Mouse (Mus musculus): ENCODE measurements at regions not wholly inside any gene's neighbourhood (a gene's known extent, or its start where the extent isn't known, plus 50 kb on each side); places are given as distances from the start of the nearest gene placed in this dataset.

DNA sequence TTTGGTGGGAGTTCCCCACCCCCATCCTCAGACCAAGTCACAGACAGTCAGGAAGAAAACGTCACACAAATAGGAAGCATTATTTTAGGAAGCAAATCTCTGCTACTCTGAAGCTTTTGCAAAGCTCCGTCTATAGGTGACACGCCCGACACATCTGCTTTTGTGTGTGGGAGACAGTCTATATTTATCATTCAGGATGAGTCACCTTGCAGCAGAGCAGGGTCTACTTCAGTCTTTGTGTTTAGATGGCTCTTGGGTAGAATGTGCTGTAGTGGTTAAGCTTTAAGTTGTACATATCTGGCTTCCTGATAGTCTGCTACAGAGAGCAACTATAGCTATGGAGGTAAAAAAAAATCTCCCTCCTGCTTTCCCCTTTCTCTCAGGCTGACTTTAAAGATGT is 415.8 kb upstream of the Prickle1 start:
- 27% methylated on average over 4 of the region's 4 CpGs for WGBS
- Histone ChIP-seq H3K27ac (ENCODE audit: poor library complexity, severe bottlenecking) (no peak overlapping the region), H3K4me2 (no peak overlapping the region), H3K4me1 (replicated peaks) (peaks cover 20% of the 10 kb centered on the region), H3K9me3 (replicated peaks) (no peaks in the 10 kb centered on the region), H3K4me3 (no peak overlapping the region), H3K9ac (no peak overlapping the region; the same call in 1 of the 2 replicates), H3K27me3 (replicated peaks) (no peaks in the 10 kb centered on the region), H3K36me3 (no peaks in the 10 kb centered on the region)
- ATAC-seq (ENCODE audit: insufficient number of reproducible peaks, low FRiP score) = no peak

DNA sequence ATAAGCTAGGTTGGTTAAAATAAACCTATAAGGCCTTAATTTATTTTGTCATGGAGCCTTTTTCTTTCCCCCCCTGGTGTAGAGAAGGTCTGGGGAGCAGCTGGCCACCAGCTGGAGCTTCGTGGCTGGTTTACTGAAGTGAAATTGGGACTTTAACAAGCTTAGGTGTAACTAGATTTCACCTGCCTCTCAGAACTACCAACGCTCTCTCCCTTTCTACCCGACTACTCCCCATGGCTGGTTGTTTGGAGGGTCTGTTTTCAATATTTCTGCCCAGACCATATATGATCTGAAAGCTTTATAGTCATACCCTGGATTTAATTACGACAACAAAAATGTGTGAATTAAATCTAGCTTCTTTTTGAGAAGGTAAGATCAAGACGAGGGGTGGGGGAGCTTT is 410.4 kb upstream of the Prickle1 start:
- H3K4me3 ChIP-seq = no peak overlapping the region
- H3K27me3 ChIP-seq (replicated peaks) = no peaks in the 10 kb centered on the region
- H3K9me3 ChIP-seq (replicated peaks) = no peaks in the 10 kb centered on the region
- no peak overlapping the region for H3K27ac ChIP-seq (ENCODE audit: poor library complexity, severe bottlenecking)
- H3K4me1 ChIP-seq (replicated peaks) = peaks cover 15% of the 10 kb centered on the region
- H3K36me3 ChIP-seq = no peaks in the 10 kb centered on the region
- no peak for ATAC-seq (ENCODE audit: insufficient number of reproducible peaks, low FRiP score)
- no peak overlapping the region for H3K9ac ChIP-seq
- H3K4me2 ChIP-seq = no peak overlapping the region
- 62% methylated on average over 5 of the region's 5 CpGs for WGBS

DNA sequence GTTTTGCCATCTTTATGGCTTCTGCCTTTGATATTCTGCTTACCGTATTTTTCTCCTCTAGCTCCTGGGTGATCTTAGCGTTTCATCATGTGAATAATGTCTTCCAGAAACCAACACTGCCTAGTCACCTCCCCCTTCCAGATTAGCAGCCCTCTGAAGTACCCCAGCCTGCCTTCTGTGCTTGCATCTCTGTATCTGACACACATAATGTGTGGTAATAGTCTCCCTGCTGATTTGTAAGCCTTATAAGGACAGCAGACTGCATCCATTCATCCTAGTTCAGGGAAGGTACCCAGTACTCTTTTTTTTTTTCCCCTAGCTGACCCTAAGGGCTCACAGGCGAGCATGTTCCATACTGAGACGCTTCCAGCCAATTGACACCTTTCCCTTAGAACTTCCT is 409.2 kb upstream of the Prickle1 start:
- no peak overlapping the region for H3K27ac ChIP-seq (ENCODE audit: poor library complexity, severe bottlenecking)
- H3K4me2 ChIP-seq = no peak overlapping the region
- ATAC-seq (ENCODE audit: insufficient number of reproducible peaks, low FRiP score) = no peak

DNA sequence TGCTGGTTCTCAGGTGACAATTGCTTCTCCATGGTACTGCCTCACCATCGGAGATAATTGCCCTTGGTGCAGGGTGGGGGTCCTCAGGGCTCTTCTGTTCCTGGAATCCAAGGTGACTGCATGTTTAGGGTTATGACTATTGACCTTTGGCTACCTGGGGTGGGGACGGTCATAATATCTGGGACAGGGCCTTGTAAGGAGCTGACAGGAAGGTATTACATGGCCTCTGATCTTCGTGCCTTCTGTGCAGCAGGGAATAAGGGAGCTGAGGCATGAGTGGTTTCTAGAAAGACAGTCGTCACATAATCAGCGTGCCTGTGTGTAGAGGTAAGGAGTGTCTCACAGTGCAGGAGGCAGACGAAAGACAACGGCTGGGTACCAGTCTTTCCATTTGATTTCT is 407.5 kb upstream of the Prickle1 start:
- ATAC-seq (ENCODE audit: insufficient number of reproducible peaks, low FRiP score) = no peak
- no peak overlapping the region for H3K4me3 ChIP-seq
- H3K27me3 ChIP-seq (replicated peaks) = no peaks in the 10 kb centered on the region
- no peaks in the 10 kb centered on the region for H3K9me3 ChIP-seq (replicated peaks)
- no peak overlapping the region for H3K9ac ChIP-seq
- H3K27ac ChIP-seq (ENCODE audit: poor library complexity, severe bottlenecking) = no peak overlapping the region
- no peaks in the 10 kb centered on the region for H3K36me3 ChIP-seq
- H3K4me1 ChIP-seq (replicated peaks) = peaks cover 19% of the 10 kb centered on the region
- no peak overlapping the region for H3K4me2 ChIP-seq
- WGBS = 66% methylated on average over 7 of the region's 7 CpGs

More for the DNA sequence above, 409.2 kb upstream of the Prickle1 start:
- Histone ChIP-seq H3K36me3 (no peaks in the 10 kb centered on the region), H3K27me3 (replicated peaks) (no peaks in the 10 kb centered on the region), H3K4me1 (replicated peaks) (peaks cover 15% of the 10 kb centered on the region), H3K9me3 (replicated peaks) (no peaks in the 10 kb centered on the region), H3K9ac (no peak overlapping the region), H3K4me3 (no peak overlapping the region)
- 21% methylated on average over 4 of the region's 4 CpGs for WGBS

- Histone ChIP-seq H3K4me1 (replicated peaks) (peaks cover 10% of the 10 kb centered on the region), H3K27me3 (replicated peaks) (no peaks in the 10 kb centered on the region), H3K9me3 (replicated peaks) (no peaks in the 10 kb centered on the region), H3K9ac (no peak overlapping the region), H3K36me3 (no peaks in the 10 kb centered on the region), H3K27ac (ENCODE audit: poor library complexity, severe bottlenecking) (no peak overlapping the region), H3K4me3 (no peak overlapping the region), H3K4me2 (no peak overlapping the region)
- WGBS = 59% methylated on average over 4 of the region's 4 CpGs
- no peak for ATAC-seq (ENCODE audit: insufficient number of reproducible peaks, low FRiP score)
Measured at GRCm38 (mm10) chr15:93994542-93994941, 398.9 kb upstream of the Prickle1 start.

DNA sequence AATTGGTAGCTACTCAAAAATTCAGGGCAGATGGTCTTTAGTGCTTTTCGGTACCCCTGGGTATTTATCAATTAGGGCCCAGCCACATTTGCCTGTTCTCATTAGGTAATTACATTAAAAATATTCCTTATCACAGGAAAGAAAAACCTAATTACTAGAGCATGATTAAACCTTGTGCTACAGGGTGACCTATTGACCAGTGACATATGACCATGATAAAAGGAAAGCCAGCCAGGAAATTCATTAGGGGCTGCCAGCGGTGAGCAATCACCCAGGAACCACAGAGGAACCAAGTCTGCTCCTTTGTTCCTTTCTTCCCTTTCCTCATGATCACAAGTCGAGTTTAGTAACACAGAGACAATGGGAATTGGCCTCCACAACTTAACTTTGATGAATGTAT is 394.4 kb upstream of the Prickle1 start:
- Histone ChIP-seq H3K4me3 (no peak overlapping the region), H3K27me3 (replicated peaks) (no peaks in the 10 kb centered on the region), H3K9me3 (replicated peaks) (no peaks in the 10 kb centered on the region), H3K4me2 (no peak overlapping the region), H3K4me1 (replicated peaks) (no peaks in the 10 kb centered on the region), H3K36me3 (no peaks in the 10 kb centered on the region), H3K27ac (ENCODE audit: poor library complexity, severe bottlenecking) (no peak overlapping the region), H3K9ac (no peak overlapping the region)
- WGBS = 55% methylated on average over 3 of the region's 3 CpGs
- ATAC-seq (ENCODE audit: insufficient number of reproducible peaks, low FRiP score) = no peak

DNA sequence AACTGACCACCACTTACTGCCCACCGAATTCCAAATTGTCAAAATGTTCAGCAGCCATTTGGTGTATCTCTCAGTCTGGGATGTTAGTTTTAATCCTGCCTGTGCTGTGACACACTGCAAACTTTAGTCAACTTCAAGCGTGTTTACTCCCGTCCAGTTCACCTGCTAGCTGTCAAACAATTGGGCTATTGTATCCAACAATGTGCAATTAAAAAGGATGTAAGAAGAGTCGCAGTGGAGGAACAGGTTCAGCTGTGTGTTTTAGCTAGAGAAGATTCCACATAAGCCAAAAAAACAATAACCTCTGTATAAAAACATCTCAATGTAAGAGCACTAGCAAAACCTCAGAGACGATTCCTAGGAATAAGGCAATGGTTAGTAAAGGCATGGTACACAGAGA is 392.7 kb upstream of the Prickle1 start:
- no peak overlapping the region for H3K27ac ChIP-seq (ENCODE audit: poor library complexity, severe bottlenecking)
- no peak overlapping the region for H3K4me3 ChIP-seq
- H3K9me3 ChIP-seq (replicated peaks) = no peaks in the 10 kb centered on the region
- no peaks in the 10 kb centered on the region for H3K4me1 ChIP-seq (replicated peaks)
- H3K9ac ChIP-seq = no peak overlapping the region
- no peaks in the 10 kb centered on the region for H3K36me3 ChIP-seq
- no peak for ATAC-seq (ENCODE audit: insufficient number of reproducible peaks, low FRiP score)
- H3K4me2 ChIP-seq = no peak overlapping the region
- H3K27me3 ChIP-seq (replicated peaks) = no peaks in the 10 kb centered on the region
- WGBS = 74% methylated on average over 5 of the region's 5 CpGs

GRCm38 (mm10) chr15:93986631-93987429 is 391.1 kb upstream of the Prickle1 start:
- Histone ChIP-seq H3K4me2 (no peak overlapping the region), H3K9ac (no peak overlapping the region), H3K4me3 (no peak overlapping the region), H3K9me3 (replicated peaks) (peaks cover 3% of the 10 kb centered on the region; the same call in 1 of the 2 replicates), H3K36me3 (no peaks in the 10 kb centered on the region), H3K27ac (ENCODE audit: poor library complexity, severe bottlenecking) (no peak overlapping the region), H3K27me3 (replicated peaks) (no peaks in the 10 kb centered on the region), H3K4me1 (replicated peaks) (peaks cover 3% of the 10 kb centered on the region; the same call in 1 of the 2 replicates)
- ATAC-seq (ENCODE audit: insufficient number of reproducible peaks, low FRiP score) = no peak
- 82% methylated on average over 6 of the region's 6 CpGs for WGBS

DNA sequence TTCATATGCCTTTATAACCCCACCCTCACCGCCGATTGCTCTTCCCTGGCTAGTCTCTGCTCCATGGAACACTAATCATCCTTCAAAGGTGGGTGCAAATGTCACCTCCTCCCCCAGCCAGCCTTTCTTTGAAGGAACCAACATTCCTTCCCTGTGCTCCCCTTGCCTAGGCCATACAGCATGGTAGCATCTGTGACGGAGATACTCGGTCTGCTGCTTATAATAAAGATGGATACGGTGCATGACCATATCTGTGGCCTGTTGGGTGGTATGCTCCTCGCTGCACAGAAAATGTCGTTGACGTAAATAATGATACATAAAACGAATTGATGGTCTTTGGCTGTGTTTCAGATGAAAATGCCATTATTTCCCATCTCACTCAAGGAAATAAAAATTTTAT is 386.4 kb upstream of the Prickle1 start:
- Histone ChIP-seq H3K9me3 (replicated peaks) (peaks cover 3% of the 10 kb centered on the region; the same call in 1 of the 2 replicates), H3K27ac (ENCODE audit: poor library complexity, severe bottlenecking) (no peak overlapping the region), H3K4me1 (replicated peaks) (peaks cover 5% of the 10 kb centered on the region; the same call in 1 of the 2 replicates), H3K36me3 (no peaks in the 10 kb centered on the region), H3K9ac (no peak overlapping the region), H3K27me3 (replicated peaks) (no peaks in the 10 kb centered on the region), H3K4me2 (no peak overlapping the region), H3K4me3 (no peak overlapping the region)
- no peak for ATAC-seq (ENCODE audit: insufficient number of reproducible peaks, low FRiP score)
- WGBS = 84% methylated on average over 9 of the region's 9 CpGs

GRCm38 (mm10) chr15:93977494-93977893 is 381.8 kb upstream of the Prickle1 start:
- Histone ChIP-seq H3K4me1 (replicated peaks) (peaks cover 8% of the 10 kb centered on the region), H3K27ac (ENCODE audit: poor library complexity, severe bottlenecking) (no peak overlapping the region), H3K9ac (no peak overlapping the region), H3K27me3 (replicated peaks) (no peaks in the 10 kb centered on the region), H3K36me3 (no peaks in the 10 kb centered on the region), H3K4me2 (no peak overlapping the region), H3K9me3 (replicated peaks) (no peaks in the 10 kb centered on the region), H3K4me3 (no peak overlapping the region)
- WGBS = 46% methylated on average over 5 of the region's 5 CpGs
- ATAC-seq (ENCODE audit: insufficient number of reproducible peaks, low FRiP score) = peak; percentile 85; the same call in 1 of the 2 replicates

- Histone ChIP-seq H3K9me3 (replicated peaks) (no peaks in the 10 kb centered on the region), H3K4me2 (no peak overlapping the region), H3K9ac (no peak overlapping the region), H3K27ac (ENCODE audit: poor library complexity, severe bottlenecking) (no peak overlapping the region), H3K36me3 (no peaks in the 10 kb centered on the region), H3K4me1 (replicated peaks) (peaks cover 6% of the 10 kb centered on the region; the same call in 1 of the 2 replicates), H3K27me3 (replicated peaks) (no peaks in the 10 kb centered on the region), H3K4me3 (no peak overlapping the region)
- 16% methylated on average over 7 of the region's 7 CpGs for WGBS
- ATAC-seq (ENCODE audit: insufficient number of reproducible peaks, low FRiP score) = no peak
Measured at GRCm38 (mm10) chr15:93974727-93975126, 379.0 kb upstream of the Prickle1 start.

- Histone ChIP-seq H3K36me3 (no peaks in the 10 kb centered on the region), H3K27me3 (replicated peaks) (no peaks in the 10 kb centered on the region), H3K4me2 (no peak overlapping the region), H3K4me3 (no peak overlapping the region), H3K27ac (ENCODE audit: poor library complexity, severe bottlenecking) (no peak overlapping the region), H3K9me3 (replicated peaks) (no peaks in the 10 kb centered on the region), H3K4me1 (replicated peaks) (peaks cover 6% of the 10 kb centered on the region; the same call in 1 of the 2 replicates), H3K9ac (no peak overlapping the region)
- ATAC-seq (ENCODE audit: insufficient number of reproducible peaks, low FRiP score) = no peak
- 61% methylated on average over 5 of the region's 5 CpGs for WGBS
Measured at GRCm38 (mm10) chr15:93972979-93973378, 377.3 kb upstream of the Prickle1 start.
